Mouse (Mus musculus) hindbrain, embryonic 10.5 days (tissue): Measurements from ENCODE around the gene Pld1. TPM values are rescaled to one million over a fixed set of nuclear protein-coding genes. Genes with fewer than 3 reads are reported as not detected.
A peak's percentile ranks its signal among the peaks of the same experiment; 100 is the strongest.

Experiments
- DNase-seq: peaks from one replicate; pipeline ENCODE4 v3.0.0-alpha.2; 2017; ENCODE audit warnings: low spot score
- H3K27ac ChIP-seq: fragments of 300-500 bp; sonication (generic); 2 replicates; pipeline ENCODE4 v1.5.1; 2016; ENCODE audit warnings: mild to moderate bottlenecking, moderate library complexity
- H3K27me3 ChIP-seq: fragments of 300-500 bp; sonication (generic); 2 replicates; pipeline ENCODE4 v1.6.1; 2016; ENCODE audit warnings: mild to moderate bottlenecking; ENCODE audit not compliant: poor library complexity, insufficient read depth, severe bottlenecking
- H3K36me3 ChIP-seq: fragments of 300-500 bp; sonication (generic); 2 replicates; pipeline ENCODE4 v1.6.1; 2016; ENCODE audit warnings: mild to moderate bottlenecking, moderate library complexity
- H3K4me1 ChIP-seq: fragments of 300-500 bp; sonication (generic); replicated peaks from 2 replicates; pipeline ENCODE4 v1.6.1; 2016; ENCODE audit warnings: mild to moderate bottlenecking
- H3K4me3 ChIP-seq: fragments of 300-500 bp; sonication (generic); 2 replicates; pipeline ENCODE4 v1.5.1; 2016; ENCODE audit warnings: mild to moderate bottlenecking, moderate library complexity
- H3K9me3 ChIP-seq: fragments of 300-500 bp; sonication (generic); 2 replicates; pipeline ENCODE4 v1.6.1; 2016; ENCODE audit warnings: mild to moderate bottlenecking, moderate library complexity
- WGBS: fragments of 180-500 bp; shearing (Covaris S2); methylation state at CpG from one replicate; pipeline ENCODE4 v1.1.7; 2016; 5-methylcytosine and 5-hydroxymethylcytosine counted together
- polyA plus RNA-seq: library from polyadenylated mRNA; unstranded; fragments of >200 nt; fragmentation: Nextera tagmentation; extraction: Ambion mirVana; gene quantifications from 2 replicates; pipeline ENCODE4 v1.2.1, GENCODE M21; 2016

The Pld1 gene
- polyA plus RNA-seq, 1 experiment from 2014 or later = 3.2 TPM

DNA sequence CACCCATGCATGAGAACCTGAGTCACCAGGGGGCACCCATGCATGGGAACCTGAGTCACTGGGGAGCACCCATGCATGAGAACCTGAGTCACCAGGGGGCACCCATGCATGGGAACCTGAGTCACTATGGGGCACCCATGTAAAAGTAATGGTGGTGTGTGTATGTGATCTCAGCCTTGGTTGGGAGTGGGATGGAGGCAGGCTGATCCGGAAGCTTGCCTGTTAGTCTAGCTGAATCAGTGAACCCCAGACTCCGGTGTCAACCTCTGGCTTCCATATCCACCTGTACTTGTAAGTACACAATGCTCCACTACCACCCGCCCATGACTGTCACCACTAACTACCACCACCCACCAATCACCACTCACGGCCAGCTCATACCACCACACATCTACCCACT, 223.9 kb downstream of the Pld1 start:
- H3K27me3 ChIP-seq = no peaks in the 10 kb centered on the region
- no peak overlapping the region for H3K4me3 ChIP-seq
- H3K36me3 ChIP-seq = no peaks in the 10 kb centered on the region
- H3K27ac ChIP-seq = no peak overlapping the region
- no peaks in the 10 kb centered on the region for H3K9me3 ChIP-seq
- no peaks in the 10 kb centered on the region for H3K4me1 ChIP-seq
- DNase-seq = no peak
- WGBS = 90% methylated on average over 4 of the region's 4 CpGs

DNA sequence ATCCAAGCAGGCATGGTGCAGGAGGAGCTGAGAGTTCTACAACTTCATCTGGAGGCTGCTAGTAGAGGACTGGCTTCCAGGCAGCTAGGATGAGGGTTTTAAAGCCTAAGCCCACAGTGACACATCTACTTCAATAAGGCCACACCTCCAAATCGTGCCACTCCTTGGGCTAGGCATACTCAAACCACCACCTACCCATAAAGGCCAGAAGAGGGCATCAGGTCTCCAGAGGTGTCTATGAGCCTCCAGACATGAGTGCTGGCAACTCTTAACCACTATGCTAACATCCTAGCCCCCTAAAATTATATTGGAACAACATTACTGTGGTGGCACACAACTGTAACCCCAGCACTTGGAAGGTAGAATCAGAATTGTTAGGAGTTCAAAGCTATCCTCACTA, 226.2 kb downstream of the Pld1 start:
- Histone ChIP-seq H3K4me1 (no peaks in the 10 kb centered on the region), H3K9me3 (no peaks in the 10 kb centered on the region), H3K27me3 (no peaks in the 10 kb centered on the region), H3K36me3 (no peaks in the 10 kb centered on the region), H3K4me3 (no peak overlapping the region), H3K27ac (no peak overlapping the region)
- WGBS = 53% methylated on average over 1 of the region's 1 CpGs
- no peak for DNase-seq

- Histone ChIP-seq H3K4me1 (peaks cover 4% of the 10 kb centered on the region), H3K27ac (no peak overlapping the region), H3K27me3 (no peaks in the 10 kb centered on the region), H3K36me3 (no peaks in the 10 kb centered on the region), H3K4me3 (no peak overlapping the region), H3K9me3 (no peaks in the 10 kb centered on the region)
- WGBS = 0% methylated on average over 1 of the region's 1 CpGs
- peak; percentile 64 for DNase-seq
Observed at GRCm38 (mm10) chr3:28165598-28165997, 227.1 kb downstream of the Pld1 start.

- H3K27ac ChIP-seq = no peak overlapping the region
- H3K36me3 ChIP-seq = no peaks in the 10 kb centered on the region
- H3K27me3 ChIP-seq = no peaks in the 10 kb centered on the region
- H3K4me1 ChIP-seq = peaks cover 15% of the 10 kb centered on the region
- H3K4me3 ChIP-seq = no peak overlapping the region
- no peak for DNase-seq
- WGBS = 86% methylated on average over 6 of the region's 6 CpGs
- H3K9me3 ChIP-seq = no peaks in the 10 kb centered on the region
Observed at GRCm38 (mm10) chr3:28167796-28168505, 229.5 kb downstream of the Pld1 start.

DNA sequence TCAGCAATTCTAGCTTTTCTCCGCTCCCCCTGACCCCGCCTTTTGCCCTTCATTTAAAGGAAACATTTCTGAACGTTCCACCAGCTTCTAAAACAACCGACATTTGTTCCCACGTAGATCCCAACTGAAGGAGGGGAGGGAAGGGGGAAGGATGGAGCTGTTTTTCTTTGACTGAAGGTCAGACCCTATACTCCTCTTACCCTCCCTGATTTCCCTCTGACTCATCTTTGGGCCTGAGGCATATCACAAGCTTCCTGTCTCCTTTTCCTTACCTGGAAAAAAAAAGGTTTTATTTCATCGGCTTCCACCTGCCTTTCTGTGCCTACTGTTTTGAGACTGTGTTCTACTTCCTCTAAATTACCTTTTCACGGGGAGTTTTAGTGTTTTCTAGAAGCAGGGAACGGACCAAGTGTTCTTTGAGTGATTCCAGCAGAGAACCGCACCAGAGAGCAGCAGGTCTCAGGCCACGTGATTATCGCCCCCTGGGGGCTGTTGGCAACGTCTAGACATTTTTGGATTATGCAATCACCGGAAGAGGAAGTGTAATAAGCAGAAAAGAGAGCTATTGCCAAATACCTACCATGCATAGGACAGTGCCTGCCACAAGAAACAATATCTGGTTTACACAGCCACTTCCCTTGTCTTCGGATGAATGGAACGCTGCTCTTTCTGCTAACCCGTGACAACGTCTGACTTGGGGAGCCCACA, 232.6 kb downstream of the Pld1 start:
- Histone ChIP-seq H3K36me3 (no peaks in the 10 kb centered on the region), H3K4me3 (no peak overlapping the region), H3K4me1 (peaks cover 22% of the 10 kb centered on the region), H3K9me3 (no peaks in the 10 kb centered on the region), H3K27me3 (no peaks in the 10 kb centered on the region; the same call in 1 of the 2 replicates), H3K27ac (0 out of 2 replicates have a peak overlapping the region, but pooled peaks have one; percentile 53)
- peak; percentile 28 for DNase-seq
- WGBS = 47% methylated on average over 17 of the region's 17 CpGs

DNA sequence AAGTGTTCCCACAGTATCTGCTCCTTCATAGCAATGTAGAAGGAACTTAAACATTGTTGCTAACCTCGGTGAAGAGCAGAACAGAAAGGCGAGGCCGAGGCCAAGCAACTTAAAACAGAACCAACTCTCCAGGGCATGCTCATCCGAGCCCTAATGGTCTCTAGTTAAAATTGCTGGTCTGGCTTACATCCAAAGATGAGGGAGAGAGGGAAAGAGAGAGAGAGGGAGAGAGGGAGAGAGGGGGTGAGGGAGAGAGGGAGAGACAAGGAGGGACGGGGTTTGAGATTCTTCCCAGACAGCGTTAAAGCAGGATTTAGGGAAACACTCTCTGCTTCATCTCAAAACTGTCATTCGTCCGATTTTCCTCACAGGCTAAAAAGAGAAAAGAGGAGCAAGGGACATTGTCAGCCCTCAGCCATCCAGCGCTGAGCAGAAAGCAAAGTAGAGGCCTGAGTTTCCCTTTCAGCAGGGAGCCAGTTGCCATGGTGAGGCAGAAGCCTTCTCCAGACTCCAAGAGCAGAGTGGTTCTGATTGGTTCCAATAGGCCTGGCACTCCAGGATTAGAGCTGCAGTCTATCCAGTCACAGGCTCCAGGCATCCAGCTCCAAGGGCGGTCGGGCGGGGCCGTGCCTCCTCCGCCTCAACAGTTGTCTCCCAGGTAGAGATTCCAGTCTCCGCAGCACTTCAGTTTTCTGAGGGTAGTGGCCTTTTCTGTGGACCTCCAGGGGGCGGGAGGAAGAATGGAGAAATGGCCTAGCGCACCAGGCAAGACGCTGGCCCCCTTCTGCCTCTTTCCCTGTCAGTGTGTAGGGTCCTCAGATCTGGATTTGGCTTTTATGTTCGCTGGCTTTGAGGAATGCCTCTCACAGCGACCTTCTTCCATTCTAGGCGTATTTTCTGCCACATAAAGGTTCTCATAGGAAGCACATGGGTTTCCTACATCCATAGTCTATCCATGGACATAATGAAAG, 237.8 kb downstream of the Pld1 start:
- H3K4me1 ChIP-seq = peaks cover 20% of the 10 kb centered on the region
- peaks cover 4% of the 10 kb centered on the region; the same call in 1 of the 2 replicates for H3K27me3 ChIP-seq
- peak overlapping the region; percentile 80 for H3K27ac ChIP-seq
- DNase-seq = peak; percentile 78
- no peaks in the 10 kb centered on the region for H3K9me3 ChIP-seq
- H3K4me3 ChIP-seq = peak overlapping the region; percentile 38
- no peaks in the 10 kb centered on the region for H3K36me3 ChIP-seq
- WGBS = 10% methylated on average over 21 of the region's 21 CpGs

- no peak for DNase-seq
- Histone ChIP-seq H3K4me3 (no peak overlapping the region), H3K27ac (no peak overlapping the region), H3K36me3 (no peaks in the 10 kb centered on the region), H3K27me3 (peaks cover 4% of the 10 kb centered on the region; the same call in 1 of the 2 replicates), H3K4me1 (peaks cover 16% of the 10 kb centered on the region), H3K9me3 (no peaks in the 10 kb centered on the region)
- 84% methylated on average over 6 of the region's 6 CpGs for WGBS
Observed at GRCm38 (mm10) chr3:28178333-28178732, 239.8 kb downstream of the Pld1 start.

Other genes starting within 250 kb of the Pld1 start
- gene Fndc3b, start 227.4 kb upstream of the Pld1 start, polyA plus RNA-seq = 9.4 and 11.2 TPM in 2 replicates
- gene Tmem212, start 42.3 kb upstream of the Pld1 start, polyA plus RNA-seq = not detected in 2 replicates